Mouse (Mus musculus): Measurements from ENCODE around the gene Abhd4. TPM values are rescaled to one million over a fixed set of nuclear protein-coding genes. Genes with fewer than 3 reads are reported as not detected.
A peak's percentile ranks its signal among the peaks of the same experiment; 100 is the strongest.
"Not testable (repeated sequence)": the region's sequence is repeated elsewhere in the genome, so short reads cannot be mapped to it uniquely, and the experiment has no call there.

The Abhd4 gene
- polyA plus RNA-seq, 1 experiment from 2014 or later, result 36.6 TPM

GRCm38 (mm10) chr14:54224064-54224417, 29.9 kb upstream of the Abhd4 start:
- no peaks in the 10 kb centered on the region for H3K36me3 ChIP-seq
- ATAC-seq (ENCODE audit: low FRiP score, low read depth), result no peak
- no peak overlapping the region for H3K4me3 ChIP-seq
- H3K4me2 ChIP-seq (replicated peaks), result no peak overlapping the region
- no peak overlapping the region for H3K9ac ChIP-seq (replicated peaks)
- H3K9me3 ChIP-seq, result no peaks in the 10 kb centered on the region
- no peak overlapping the region for H3K27ac ChIP-seq (replicated peaks)
- H3K27me3 ChIP-seq, result peaks cover 15% of the 10 kb centered on the region; the same call in 1 of the 2 replicates
- WGBS, result 88% methylated on average over 5 of the region's 5 CpGs
- H3K4me1 ChIP-seq, result peaks cover 21% of the 10 kb centered on the region

- H3K9me3 ChIP-seq, result no peaks in the 10 kb centered on the region
- no peak for ATAC-seq (ENCODE audit: low FRiP score, low read depth)
- H3K4me1 ChIP-seq, result peaks cover 25% of the 10 kb centered on the region
- peaks cover 15% of the 10 kb centered on the region; the same call in 1 of the 2 replicates for H3K27me3 ChIP-seq
- 50% methylated on average over 16 of the region's 16 CpGs for whole genome bisulfite sequencing
- no peak overlapping the region for H3K4me2 ChIP-seq (replicated peaks)
- no peak overlapping the region for H3K9ac ChIP-seq (replicated peaks)
- H3K4me3 ChIP-seq, result no peak overlapping the region
- H3K27ac ChIP-seq (replicated peaks), result peak overlapping the region; percentile 40; the same call in 1 of the 2 replicates
- H3K36me3 ChIP-seq, result no peaks in the 10 kb centered on the region
These were observed 29.2 kb upstream of the Abhd4 start for GRCm38 (mm10) chr14:54224484-54225467.

- no peaks in the 10 kb centered on the region for H3K9me3 ChIP-seq
- no peak overlapping the region for H3K4me3 ChIP-seq
- no peaks in the 10 kb centered on the region for H3K36me3 ChIP-seq
- no peak overlapping the region for H3K9ac ChIP-seq (replicated peaks)
- no peak overlapping the region for H3K27ac ChIP-seq (replicated peaks)
- no peak overlapping the region for H3K4me2 ChIP-seq (replicated peaks)
- WGBS, result 83% methylated on average over 11 of the region's 11 CpGs
- ATAC-seq (ENCODE audit: low FRiP score, low read depth), result no peak
- H3K27me3 ChIP-seq, result peaks cover 15% of the 10 kb centered on the region; the same call in 1 of the 2 replicates
- peaks cover 25% of the 10 kb centered on the region for H3K4me1 ChIP-seq
These were observed 28.3 kb upstream of the Abhd4 start for GRCm38 (mm10) chr14:54225725-54226124.

- Histone ChIP-seq H3K9ac (replicated peaks) (no peak overlapping the region), H3K36me3 (no peaks in the 10 kb centered on the region), H3K9me3 (no peaks in the 10 kb centered on the region), H3K4me1 (peaks cover 29% of the 10 kb centered on the region), H3K4me2 (replicated peaks) (no peak overlapping the region), H3K4me3 (no peak overlapping the region), H3K27me3 (peaks cover 15% of the 10 kb centered on the region; the same call in 1 of the 2 replicates), H3K27ac (replicated peaks) (no peak overlapping the region)
- WGBS, result 59% methylated on average over 16 of the region's 16 CpGs
- no peak for ATAC-seq (ENCODE audit: low FRiP score, low read depth)
These were observed 26.8 kb upstream of the Abhd4 start for GRCm38 (mm10) chr14:54226911-54227811.

DNA sequence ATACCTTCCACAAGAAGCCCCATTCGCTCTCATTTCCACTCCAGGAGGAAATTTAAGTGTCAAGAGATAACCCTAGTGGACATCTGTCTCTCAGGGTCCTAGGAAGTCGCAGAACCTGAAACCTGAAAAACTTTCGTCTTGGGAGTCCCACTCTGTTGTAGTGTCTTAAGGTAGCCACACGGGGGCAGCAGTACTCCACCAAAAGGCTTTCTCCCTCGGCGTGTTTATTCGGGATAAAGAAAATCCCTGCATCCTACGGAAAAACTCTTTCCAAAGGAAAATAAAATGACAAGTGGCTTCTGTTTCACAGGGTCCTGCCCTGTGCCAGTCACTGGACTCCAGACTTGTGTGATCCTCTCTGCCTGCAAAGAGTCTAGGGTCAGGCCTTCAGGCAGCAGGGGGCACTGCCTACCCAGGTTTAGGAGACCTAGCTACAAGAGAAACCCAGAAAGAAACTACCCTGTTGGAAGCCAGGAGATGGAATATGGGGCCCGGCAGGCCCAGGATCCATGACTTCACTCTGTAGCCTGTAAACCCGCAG, 26.0 kb upstream of the Abhd4 start:
- peak; percentile 61; the same call in 1 of the 2 replicates for ATAC-seq (ENCODE audit: low FRiP score, low read depth)
- H3K9me3 ChIP-seq, result no peaks in the 10 kb centered on the region
- H3K36me3 ChIP-seq, result no peaks in the 10 kb centered on the region
- H3K4me2 ChIP-seq (replicated peaks), result peak overlapping the region; percentile 62
- H3K9ac ChIP-seq (replicated peaks), result no peak overlapping the region; the same call in 1 of the 2 replicates
- under 1% methylated on average over 10 of the region's 10 CpGs for WGBS
- H3K4me3 ChIP-seq, result peak overlapping the region; percentile 35
- H3K27ac ChIP-seq (replicated peaks), result peak overlapping the region; percentile 76
- H3K27me3 ChIP-seq, result peaks cover 15% of the 10 kb centered on the region; the same call in 1 of the 2 replicates
- H3K4me1 ChIP-seq, result peaks cover 34% of the 10 kb centered on the region

DNA sequence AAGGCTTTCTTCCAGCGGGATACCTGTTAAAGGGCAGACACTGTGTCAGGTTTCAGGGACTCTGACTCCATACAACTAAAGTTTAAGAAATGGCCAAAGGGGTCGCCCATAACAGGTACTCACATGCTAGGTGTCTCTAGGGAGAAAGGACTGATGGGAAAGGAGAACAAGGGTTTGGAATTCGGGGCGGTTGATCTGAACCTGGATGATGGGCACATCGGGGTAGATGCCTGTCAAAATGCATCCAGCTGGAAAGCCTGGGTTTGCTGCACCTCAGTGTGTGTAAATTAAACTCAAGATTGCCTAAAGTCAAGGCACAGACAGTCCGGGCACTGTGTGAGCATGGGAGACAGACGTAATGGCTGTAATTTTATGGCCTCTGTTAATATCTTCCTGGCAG, 25.5 kb upstream of the Abhd4 start:
- peaks cover 15% of the 10 kb centered on the region; the same call in 1 of the 2 replicates for H3K27me3 ChIP-seq
- ATAC-seq (ENCODE audit: low FRiP score, low read depth), result 0 out of 2 replicates have a peak, but pooled peaks have one; percentile 6
- peak overlapping the region; percentile 76 for H3K27ac ChIP-seq (replicated peaks)
- peaks cover 38% of the 10 kb centered on the region for H3K4me1 ChIP-seq
- no peaks in the 10 kb centered on the region for H3K9me3 ChIP-seq
- peak overlapping the region; percentile 55; the same call in 1 of the 2 replicates for H3K9ac ChIP-seq (replicated peaks)
- no peaks in the 10 kb centered on the region for H3K36me3 ChIP-seq
- H3K4me3 ChIP-seq, result peak overlapping the region; percentile 35
- 8% methylated on average over 7 of the region's 7 CpGs for WGBS
- H3K4me2 ChIP-seq (replicated peaks), result peak overlapping the region; percentile 62

GRCm38 (mm10) chr14:54228933-54229713, 24.9 kb upstream of the Abhd4 start:
- 5% methylated on average over 25 of the region's 25 CpGs for WGBS
- ATAC-seq (ENCODE audit: low FRiP score, low read depth), result peak; percentile 47
- Histone ChIP-seq H3K4me2 (replicated peaks) (peak overlapping the region; percentile 62), H3K4me1 (peaks cover 38% of the 10 kb centered on the region), H3K27me3 (peaks cover 15% of the 10 kb centered on the region; the same call in 1 of the 2 replicates), H3K9me3 (no peaks in the 10 kb centered on the region), H3K36me3 (no peaks in the 10 kb centered on the region), H3K27ac (replicated peaks) (peak overlapping the region; percentile 76), H3K9ac (replicated peaks) (peak overlapping the region; percentile 55), H3K4me3 (peak overlapping the region; percentile 35)

GRCm38 (mm10) chr14:54229849-54230248, 24.1 kb upstream of the Abhd4 start:
- ATAC-seq (ENCODE audit: low FRiP score, low read depth); H3K4me2 ChIP-seq (replicated peaks); H3K4me3 ChIP-seq; H3K36me3 ChIP-seq; H3K9ac ChIP-seq (replicated peaks); H3K9me3 ChIP-seq; H3K27ac ChIP-seq (replicated peaks): not testable (repeated sequence)
- Histone ChIP-seq H3K27me3 (peaks cover 15% of the 10 kb centered on the region; the same call in 1 of the 2 replicates), H3K4me1 (peaks cover 32% of the 10 kb centered on the region)
- WGBS, result 86% methylated on average over 3 of the region's 4 CpGs

- 84% methylated on average over 14 of the region's 14 CpGs for WGBS
- peaks cover 28% of the 10 kb centered on the region for H3K4me1 ChIP-seq
- peaks cover 15% of the 10 kb centered on the region; the same call in 1 of the 2 replicates for H3K27me3 ChIP-seq
- ATAC-seq (ENCODE audit: low FRiP score, low read depth), result no peak
- no peaks in the 10 kb centered on the region for H3K9me3 ChIP-seq
- H3K27ac ChIP-seq (replicated peaks), result no peak overlapping the region
- no peak overlapping the region for H3K4me3 ChIP-seq
- no peak overlapping the region for H3K4me2 ChIP-seq (replicated peaks)
- peaks cover 10% of the 10 kb centered on the region; the same call in 1 of the 2 replicates for H3K36me3 ChIP-seq
- no peak overlapping the region for H3K9ac ChIP-seq (replicated peaks)
These were observed 23.3 kb upstream of the Abhd4 start for GRCm38 (mm10) chr14:54230638-54231150.

DNA sequence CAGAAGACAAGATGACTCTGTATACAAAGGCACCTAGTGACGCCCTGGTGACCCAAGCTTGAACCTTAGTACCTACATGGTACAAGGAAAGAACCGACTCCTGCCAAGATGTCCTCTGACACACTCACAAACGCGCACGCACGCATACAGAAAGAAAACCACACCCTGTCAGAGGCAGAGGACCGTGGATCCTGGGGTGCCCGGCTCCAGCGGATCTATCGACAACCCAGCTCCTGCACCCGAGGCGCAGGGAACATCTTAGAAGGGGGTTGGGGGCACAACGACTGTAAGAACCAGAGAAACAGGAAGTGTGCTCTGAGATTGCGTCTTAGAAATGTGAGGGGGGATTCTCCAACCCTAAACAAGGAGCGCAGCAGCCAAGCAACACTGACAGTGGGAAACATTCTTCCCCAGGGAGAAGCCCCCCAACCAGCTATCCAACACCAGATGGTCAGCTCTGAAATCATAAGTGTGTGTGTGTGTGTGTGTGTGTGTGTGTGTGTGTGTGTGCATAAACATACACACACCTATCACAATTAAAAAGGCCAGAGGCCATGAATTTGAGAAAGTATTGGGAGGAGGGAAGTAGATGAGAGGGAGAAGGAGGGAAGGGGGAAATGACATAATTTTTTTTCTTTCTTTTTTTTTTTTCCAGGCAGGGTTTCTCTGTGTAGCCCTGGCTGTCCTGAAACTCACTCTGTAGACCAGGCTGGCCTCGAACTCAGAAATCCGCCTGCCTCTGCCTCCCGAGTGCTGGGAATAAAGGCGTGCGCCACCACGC, 22.6 kb upstream of the Abhd4 start:
- Histone ChIP-seq H3K9ac (replicated peaks) (no peak overlapping the region), H3K27ac (replicated peaks) (0 out of 2 replicates have a peak overlapping the region, but pooled peaks have one; percentile 22), H3K27me3 (peaks cover 13% of the 10 kb centered on the region; the same call in 1 of the 2 replicates), H3K4me2 (replicated peaks) (no peak overlapping the region), H3K4me3 (no peak overlapping the region), H3K36me3 (peaks cover 10% of the 10 kb centered on the region; the same call in 1 of the 2 replicates), H3K4me1 (peaks cover 28% of the 10 kb centered on the region), H3K9me3 (no peaks in the 10 kb centered on the region)
- ATAC-seq (ENCODE audit: low FRiP score, low read depth), result no peak
- 90% methylated on average over 21 of the region's 21 CpGs for WGBS

Measured in midbrain, embryonic 12.5 days (tissue).